Mouse (Mus musculus) hindbrain, embryonic 10.5 days (tissue): ENCODE measurements around the gene Srrd. TPM values are rescaled to one million over a fixed set of nuclear protein-coding genes. Genes with fewer than 3 reads are reported as not detected.

Experiments used
- DNase-seq: peaks from one replicate; pipeline ENCODE4 v3.0.0-alpha.2; 2017; ENCODE audit warnings: low spot score
- H3K27ac ChIP-seq: fragments of 300-500 bp; sonication (generic); 2 replicates; pipeline ENCODE4 v1.5.1; 2016; ENCODE audit warnings: mild to moderate bottlenecking, moderate library complexity
- H3K27me3 ChIP-seq: fragments of 300-500 bp; sonication (generic); 2 replicates; pipeline ENCODE4 v1.6.1; 2016; ENCODE audit warnings: mild to moderate bottlenecking; ENCODE audit not compliant: poor library complexity, insufficient read depth, severe bottlenecking
- H3K36me3 ChIP-seq: fragments of 300-500 bp; sonication (generic); 2 replicates; pipeline ENCODE4 v1.6.1; 2016; ENCODE audit warnings: mild to moderate bottlenecking, moderate library complexity
- H3K4me1 ChIP-seq: fragments of 300-500 bp; sonication (generic); replicated peaks from 2 replicates; pipeline ENCODE4 v1.6.1; 2016; ENCODE audit warnings: mild to moderate bottlenecking
- H3K4me3 ChIP-seq: fragments of 300-500 bp; sonication (generic); 2 replicates; pipeline ENCODE4 v1.5.1; 2016; ENCODE audit warnings: mild to moderate bottlenecking, moderate library complexity
- H3K9me3 ChIP-seq: fragments of 300-500 bp; sonication (generic); 2 replicates; pipeline ENCODE4 v1.6.1; 2016; ENCODE audit warnings: mild to moderate bottlenecking, moderate library complexity
- WGBS: fragments of 180-500 bp; shearing (Covaris S2); methylation state at CpG from one replicate; pipeline ENCODE4 v1.1.7; 2016; 5-methylcytosine and 5-hydroxymethylcytosine counted together
- polyA plus RNA-seq: library from polyadenylated mRNA; unstranded; fragments of >200 nt; fragmentation: Nextera tagmentation; extraction: Ambion mirVana; gene quantifications from 2 replicates; pipeline ENCODE4 v1.2.1, GENCODE M21; 2016

Srrd gene
- polyA plus RNA-seq, 1 experiment from 2014 or later, result 53.2 TPM

DNA sequence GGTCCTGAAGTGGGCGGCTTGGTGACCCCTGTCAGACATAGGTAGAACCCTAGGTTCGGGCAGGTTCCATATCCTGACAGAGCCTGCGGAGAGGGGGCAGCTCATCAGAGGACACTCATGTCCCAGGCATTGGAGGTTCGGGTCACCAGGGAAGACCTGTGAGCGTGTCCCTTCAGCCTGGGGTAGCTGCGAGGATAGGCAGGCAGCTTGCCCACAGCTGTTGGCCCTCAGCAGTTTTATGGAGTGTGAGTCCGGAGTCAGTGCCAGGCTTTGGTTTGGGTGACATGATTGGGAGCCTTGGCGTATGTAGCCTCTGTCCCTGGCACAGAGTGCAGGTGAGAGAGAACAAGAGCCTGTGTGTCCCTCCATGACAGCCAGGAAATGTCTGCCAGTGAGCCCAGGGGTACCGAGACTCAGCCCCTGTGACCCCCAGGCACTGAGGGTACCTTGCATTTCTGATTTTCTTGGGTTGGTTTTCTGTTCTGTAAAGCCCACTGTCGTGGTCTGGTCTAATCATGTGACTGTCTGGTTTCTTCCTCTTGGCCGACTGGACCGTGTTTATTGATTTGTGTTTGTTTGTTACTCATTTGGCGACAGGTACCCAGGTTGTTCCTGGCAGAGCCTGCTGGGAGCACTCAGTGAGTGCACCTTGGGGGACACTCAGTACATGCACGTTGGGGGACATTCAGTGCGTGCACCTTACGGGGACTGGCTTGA is 52.9 kb downstream of the Srrd start:
- Histone ChIP-seq H3K36me3 (no peaks in the 10 kb centered on the region), H3K4me3 (no peak overlapping the region), H3K27ac (no peak overlapping the region), H3K9me3 (no peaks in the 10 kb centered on the region), H3K4me1 (peaks cover 54% of the 10 kb centered on the region), H3K27me3 (no peaks in the 10 kb centered on the region)
- WGBS, result 86% methylated on average over 16 of the region's 16 CpGs
- DNase-seq, result no peak

DNA sequence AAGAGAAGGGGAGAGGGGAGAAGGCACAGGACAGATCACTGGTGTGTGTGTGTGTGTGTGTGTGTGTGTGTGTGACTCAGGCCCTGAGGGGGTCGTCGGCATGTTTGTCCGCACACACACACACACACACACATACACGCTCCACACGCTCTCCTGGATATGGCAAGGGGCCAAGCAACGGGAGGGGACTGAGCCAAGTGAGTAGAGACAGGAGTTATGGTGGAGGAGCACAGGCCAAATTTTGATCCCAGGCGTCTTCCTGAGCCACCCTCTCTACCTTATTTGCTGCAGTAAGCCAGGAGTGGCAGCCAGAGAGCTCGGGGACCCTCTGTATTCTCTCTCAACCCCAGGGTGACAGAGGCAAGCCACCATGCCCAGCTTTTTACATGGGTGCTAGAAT is 53.6 kb downstream of the Srrd start:
- Histone ChIP-seq H3K27ac (no peak overlapping the region), H3K36me3 (no peaks in the 10 kb centered on the region), H3K27me3 (no peaks in the 10 kb centered on the region), H3K9me3 (no peaks in the 10 kb centered on the region), H3K4me1 (peaks cover 50% of the 10 kb centered on the region), H3K4me3 (no peak overlapping the region)
- 90% methylated on average over 8 of the region's 8 CpGs for WGBS
- no peak for DNase-seq

DNA sequence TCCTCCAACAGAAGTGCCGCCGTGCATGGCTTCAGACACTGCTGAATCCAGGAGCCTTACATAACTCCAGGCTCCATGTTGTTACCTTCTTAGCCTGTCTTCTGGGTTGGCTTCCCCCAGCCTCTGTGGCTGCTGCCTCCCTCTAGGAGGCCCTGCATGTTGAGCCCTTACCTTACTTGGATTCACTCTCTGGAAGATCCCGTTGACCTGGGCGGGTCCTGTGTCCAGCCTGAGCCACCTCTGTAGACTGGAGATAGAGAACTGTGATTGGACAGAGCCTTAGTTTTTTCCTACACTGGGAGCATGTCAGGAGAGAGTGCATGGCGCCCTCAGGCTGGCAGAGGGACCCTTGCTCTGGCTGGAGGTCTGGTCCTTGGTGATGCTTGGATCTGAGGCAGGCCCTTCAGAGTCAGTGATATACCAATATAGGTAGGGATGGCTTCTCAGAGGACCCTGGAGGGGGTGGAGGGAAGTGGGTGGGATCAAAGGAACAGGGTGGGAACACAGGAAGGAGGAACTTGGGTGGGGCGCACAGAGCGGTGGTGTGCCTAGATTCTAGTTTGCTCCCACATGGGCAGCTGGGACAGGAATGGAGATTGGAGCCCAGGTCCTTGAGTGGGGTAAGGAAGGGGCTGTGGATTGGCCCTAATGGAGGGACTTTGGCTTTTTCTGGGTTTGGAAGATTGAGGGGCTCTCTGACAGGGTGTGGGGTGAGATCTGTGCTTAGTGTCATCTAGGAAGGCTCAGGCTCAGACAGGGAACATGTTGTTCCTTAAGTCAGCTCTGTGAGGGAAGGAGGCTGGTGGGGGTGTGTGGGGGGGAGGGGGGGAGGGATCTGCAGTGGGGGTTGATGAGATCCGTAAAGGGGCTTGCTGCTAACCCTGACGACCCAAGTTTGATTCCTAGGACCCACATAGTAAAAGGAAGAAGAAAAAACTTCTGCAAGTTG is 54.4 kb downstream of the Srrd start:
- no peaks in the 10 kb centered on the region for H3K36me3 ChIP-seq
- H3K27me3 ChIP-seq, result no peaks in the 10 kb centered on the region
- DNase-seq, result no peak
- no peaks in the 10 kb centered on the region for H3K9me3 ChIP-seq
- peaks cover 51% of the 10 kb centered on the region for H3K4me1 ChIP-seq
- WGBS, result 84% methylated on average over 9 of the region's 9 CpGs
- H3K27ac ChIP-seq, result peak overlapping the region; percentile 45; the same call in 1 of the 2 replicates
- no peak overlapping the region for H3K4me3 ChIP-seq

DNA sequence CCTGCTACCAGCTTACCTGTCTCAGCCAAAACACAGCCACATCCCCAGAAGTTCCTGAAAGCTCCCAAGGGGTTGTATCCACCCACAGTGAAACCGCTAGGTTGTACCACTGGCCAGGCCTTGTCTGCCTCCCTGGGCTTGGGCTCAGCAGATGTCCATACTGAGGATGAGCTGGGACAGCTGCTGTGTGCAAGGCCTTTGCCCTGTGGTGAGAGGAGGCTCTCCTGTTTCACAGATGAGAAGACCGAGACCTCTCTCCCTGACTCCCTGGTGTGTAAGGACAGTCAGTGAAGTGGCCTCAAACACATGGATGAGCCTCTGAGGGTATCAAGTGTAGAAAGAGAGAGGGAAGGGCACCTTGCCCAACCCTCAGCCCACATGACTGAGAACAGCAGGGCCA is 55.2 kb downstream of the Srrd start:
- peaks cover 53% of the 10 kb centered on the region for H3K4me1 ChIP-seq
- no peaks in the 10 kb centered on the region for H3K36me3 ChIP-seq
- H3K4me3 ChIP-seq, result no peak overlapping the region
- 92% methylated on average over 2 of the region's 2 CpGs for WGBS
- no peak for DNase-seq
- H3K9me3 ChIP-seq, result no peaks in the 10 kb centered on the region
- no peaks in the 10 kb centered on the region for H3K27me3 ChIP-seq
- 0 out of 2 replicates have a peak overlapping the region, but pooled peaks have one; percentile 45 for H3K27ac ChIP-seq

Other genes with a start within 250 kb of the Srrd start
- gene Cryba4, start 90.5 kb downstream of the Srrd start, polyA plus RNA-seq, result 0.35 and 1.4 TPM in 2 replicates
- gene Crybb1, start 87.2 kb downstream of the Srrd start, polyA plus RNA-seq, result 0.19 and 0.42 TPM in 2 replicates
- 37.2 and 40.9 TPM in 2 replicates for gene Tpst2, start 66.3 kb downstream of the Srrd start, polyA plus RNA-seq
- gene Tfip11, start 16.7 kb downstream of the Srrd start, polyA plus RNA-seq, result 39.9 and 43.7 TPM in 2 replicates
- 35.8 and 36.7 TPM in 2 replicates for gene Hps4, start within 50 bp of the Srrd start, polyA plus RNA-seq
- 0.14 and 0.30 TPM in 2 replicates for gene Gm6583, start 13.0 kb upstream of the Srrd start, polyA plus RNA-seq
- gene Asphd2, start 51.8 kb upstream of the Srrd start, polyA plus RNA-seq, result 19.3 and 24.8 TPM in 2 replicates
- 0.14 TPM in 1 of 2 replicates, not detected in the other for gene Gm6588, start 106.4 kb upstream of the Srrd start, polyA plus RNA-seq
- 1.4 and 6.0 TPM in 2 replicates for gene Sez6l, start 234.1 kb upstream of the Srrd start, polyA plus RNA-seq